ENCODE assay signal across 26 mouse cellular contexts in the genomic region with DNA sequence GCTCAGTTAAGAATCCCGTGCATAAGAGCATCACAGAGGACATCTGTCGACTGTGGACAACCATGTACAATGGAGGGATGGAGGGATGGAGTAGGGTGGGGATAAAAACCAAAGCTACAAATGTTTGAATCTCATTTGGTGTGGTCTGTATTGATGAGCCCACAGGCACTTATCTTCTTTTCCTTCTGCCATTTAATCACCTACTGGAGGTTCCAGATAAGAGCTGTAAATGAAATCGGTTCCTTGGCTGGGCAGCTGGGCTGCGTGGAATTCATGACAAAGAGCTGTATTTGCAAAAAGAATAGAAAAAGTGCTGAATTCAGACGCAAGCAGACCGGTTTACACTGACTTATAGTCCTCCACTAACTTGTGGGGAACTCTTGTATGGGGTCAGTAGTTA. TPM values are rescaled to one million over a fixed set of nuclear protein-coding genes. Genes with fewer than 3 reads are reported as not detected.
DNase-seq lines count a peak whose midpoint lies in the region; ATAC-seq and TF ChIP-seq lines count a peak whose summit lies in the region.
"Had no signal": no experiment of that assay in that cellular context is flagged by ENCODE, and none has a peak within 500 bp of the region (broad histone marks: within the 10 kb centered on the region; RNA-seq: fewer than 3 reads in every experiment).

No protein-coding gene starts in this region.

- H3K9ac ChIP-seq in liver, embryonic 14.5 days (replicated peaks): no peak overlapping the region
- no peak overlapping the region for H3K9ac ChIP-seq in liver, embryonic 11.5 days (ENCODE audit: low read depth, low read length)
- H3K9ac ChIP-seq in intestine, embryonic 15.5 days: no peak overlapping the region
- H3K9ac ChIP-seq: embryonic facial prominence, embryonic 12.5 days; forebrain, embryonic 12.5 days; heart, embryonic 15.5 days; hindbrain, embryonic 13.5 days; limb, embryonic 12.5 days; midbrain, embryonic 13.5 days; neural tube, embryonic 13.5 days had no signal

- DNase-seq in liver, embryonic 14.5 days (ENCODE audit: low read depth in 3 of 3, low spot score in 3 of 3): no peak
- no peak for DNase-seq in liver, embryonic 11.5 days (ENCODE audit: low spot score)
- peak; percentile 14 for DNase-seq in brain, embryonic 14.5 days (ENCODE audit: low read depth)
- DNase-seq in cerebellum, adult 11-12 months: no peak
- DNase-seq in left cerebral cortex, postnatal 25 days (ENCODE audit: low spot score in 2 of 2): no peak
- DNase-seq: adrenal gland, postnatal 14 days; cerebellum, adult 9-10 months; gastrocnemius, postnatal 36 days; heart, postnatal 36 days; layer of hippocampus, postnatal 36 days; lung, adult 2 months; lung, postnatal 14 days; retina, postnatal 1 day; right cerebral cortex, postnatal 25 days; thymus, adult 18-20 months; thymus, postnatal 36 days had no signal

- no peak overlapping the region for H3K4me3 ChIP-seq in liver, embryonic 14.5 days (ENCODE audit: insufficient read depth in 1 of 2, low read depth in 2 of 2, low read length in 2 of 2)
- H3K4me3 ChIP-seq in liver, embryonic 11.5 days (ENCODE audit: low read depth, low read length): no peak overlapping the region
- H3K4me3 ChIP-seq in intestine, embryonic 15.5 days (replicated peaks): peak overlapping the region; percentile 42
- H3K4me3 ChIP-seq: embryonic facial prominence, embryonic 12.5 days; forebrain, embryonic 12.5 days; heart, embryonic 15.5 days; hindbrain, embryonic 13.5 days; layer of hippocampus, adult 2 months; limb, embryonic 12.5 days; midbrain, embryonic 13.5 days; neural tube, embryonic 13.5 days had no signal

- intact Hi-C loops in left cerebral cortex, postnatal 25 days (cut with DNase I): loop anchor here (10.0 kb wide), 1 partner anchor 329 kb away; the partner anchor contains the start of gene Rcan2

- 0 out of 4 replicates have a peak, but pooled peaks cover 0 to 3% of the 10 kb centered on the region in 2 experiments for H3K4me1 ChIP-seq in liver, embryonic 14.5 days (replicated peaks; ENCODE audit: control insufficient read depth in 2 of 2, insufficient read depth in 2 of 2, low read length in 1 of 2)
- H3K4me1 ChIP-seq in liver, embryonic 11.5 days (replicated peaks; ENCODE audit: control insufficient read depth, insufficient read depth, low read length): no peaks in the 10 kb centered on the region; the same call in 1 of the 2 replicates
- no peaks in the 10 kb centered on the region for H3K4me1 ChIP-seq in intestine, embryonic 15.5 days (replicated peaks)
- H3K4me1 ChIP-seq: forebrain, embryonic 12.5 days; hindbrain, embryonic 13.5 days; limb, embryonic 12.5 days; midbrain, embryonic 13.5 days; neural tube, embryonic 13.5 days had no signal

- H3K27ac ChIP-seq in liver, embryonic 14.5 days: no peak overlapping the region
- no peak overlapping the region for H3K27ac ChIP-seq in liver, embryonic 11.5 days (ENCODE audit: low read depth, low read length)
- peak overlapping the region; percentile 15; the same call in 1 of the 2 replicates for H3K27ac ChIP-seq in intestine, embryonic 15.5 days
- H3K27ac ChIP-seq: embryonic facial prominence, embryonic 12.5 days; forebrain, embryonic 12.5 days; heart, embryonic 15.5 days; hindbrain, embryonic 13.5 days; layer of hippocampus, adult 2 months; limb, embryonic 12.5 days; neural tube, embryonic 13.5 days had no signal

- WGBS in liver, embryonic 14.5 days (ENCODE audit: insufficient replicate concordance): 8% methylated on average over 6 of the region's 6 CpGs
- WGBS in liver, embryonic 11.5 days: 26% methylated on average over 6 of the region's 6 CpGs
- 54% methylated on average over 6 of the region's 6 CpGs for WGBS in intestine, embryonic 15.5 days

- no peaks in the 10 kb centered on the region for H3K36me3 ChIP-seq in liver, embryonic 14.5 days (replicated peaks; ENCODE audit: control insufficient read depth, insufficient read depth, low read depth)
- no peaks in the 10 kb centered on the region for H3K36me3 ChIP-seq in liver, embryonic 11.5 days (ENCODE audit: control insufficient read depth, insufficient read depth, low read length)
- H3K36me3 ChIP-seq in intestine, embryonic 15.5 days: no peaks in the 10 kb centered on the region
- H3K36me3 ChIP-seq: embryonic facial prominence, embryonic 12.5 days; forebrain, embryonic 12.5 days; heart, embryonic 15.5 days; hindbrain, embryonic 13.5 days; limb, embryonic 12.5 days; midbrain, embryonic 13.5 days; neural tube, embryonic 13.5 days had no signal

- H3K27me3 ChIP-seq in liver, embryonic 14.5 days (ENCODE audit: control insufficient read depth, insufficient read depth, low read length): no peaks in the 10 kb centered on the region
- H3K27me3 ChIP-seq in liver, embryonic 11.5 days (replicated peaks; ENCODE audit: control insufficient read depth, insufficient read depth, low read length): 0 out of 2 replicates have a peak, but pooled peaks cover 2% of the 10 kb centered on the region
- no peaks in the 10 kb centered on the region for H3K27me3 ChIP-seq in intestine, embryonic 15.5 days (replicated peaks)
- H3K27me3 ChIP-seq: embryonic facial prominence, embryonic 12.5 days; forebrain, embryonic 12.5 days; midbrain, embryonic 13.5 days had no signal

- no peak for TF ChIP-seq POLR2A in brain, embryonic 14.5 days (IDR thresholded peaks at IDR 0.05; ENCODE audit: borderline replicate concordance, extremely low read depth, insufficient read depth, insufficient read length, poor library complexity, severe bottlenecking)

- ATAC-seq in liver, embryonic 14.5 days (ENCODE audit: insufficient read depth): no peak
- ATAC-seq in liver, embryonic 11.5 days (replicated peaks; ENCODE audit: low FRiP score): no peak
- ATAC-seq in intestine, embryonic 15.5 days: peak; percentile 26; the same call in 1 of the 2 replicates
- peak; percentile 54 for ATAC-seq in megakaryocyte-erythroid progenitor cell, adult 5-6 weeks (replicated peaks; ENCODE audit: low FRiP score, low TSS enrichment, poor library complexity, severe bottlenecking)
- ATAC-seq: midbrain, embryonic 13.5 days had no signal

- H3K4me2 ChIP-seq in liver, embryonic 14.5 days (ENCODE audit: low read depth): peak overlapping the region; percentile 45
- no peak overlapping the region for H3K4me2 ChIP-seq in liver, embryonic 11.5 days
- peak overlapping the region; percentile 37 for H3K4me2 ChIP-seq in intestine, embryonic 15.5 days (replicated peaks)
- H3K4me2 ChIP-seq: embryonic facial prominence, embryonic 12.5 days; forebrain, embryonic 12.5 days; heart, embryonic 15.5 days; hindbrain, embryonic 13.5 days; limb, embryonic 12.5 days; midbrain, embryonic 13.5 days; neural tube, embryonic 13.5 days had no signal

- no peak for TF ChIP-seq CTCF in liver, embryonic 14.5 days (IDR thresholded peaks at IDR 0.05; ENCODE audit: low read depth)
- no peak for TF ChIP-seq CTCF in brain, embryonic 14.5 days (IDR thresholded peaks at IDR 0.05; ENCODE audit: borderline replicate concordance, extremely low read depth, insufficient read depth, insufficient read length)

- TF ChIP-seq EP300 in liver, embryonic 14.5 days (IDR thresholded peaks at IDR 0.05; ENCODE audit: low read depth): 0 out of 2 replicates have a peak, but pooled peaks have one; percentile 14

- no peaks in the 10 kb centered on the region for H3K9me3 ChIP-seq in liver, embryonic 14.5 days (ENCODE audit: control insufficient read depth, low read length)
- H3K9me3 ChIP-seq in liver, embryonic 11.5 days (ENCODE audit: control insufficient read depth, low read length): no peaks in the 10 kb centered on the region
- H3K9me3 ChIP-seq in intestine, embryonic 15.5 days: no peaks in the 10 kb centered on the region
- H3K9me3 ChIP-seq: embryonic facial prominence, embryonic 12.5 days; forebrain, embryonic 12.5 days; heart, embryonic 15.5 days; hindbrain, embryonic 13.5 days; limb, embryonic 12.5 days; midbrain, embryonic 13.5 days; neural tube, embryonic 13.5 days had no signal

RNA-seq across cellular contexts. Expression of gene Enpp4, which starts 28.5 kb away (rescaled TPM):
- 2.0 and 2.7 TPM in 2 replicates for polyA plus RNA-seq in liver, embryonic 14.5 days (2012; rRNA removed)
- polyA plus RNA-seq in liver, embryonic 14.5 days (2014; fragmentation: Nextera tagmentation; extraction: Ambion mirVana): 3.5 and 3.8 TPM in 2 replicates
- polyA plus RNA-seq in liver, embryonic 11.5 days (2014; fragmentation: Nextera tagmentation; extraction: Ambion mirVana): 7.5 and 9.2 TPM in 2 replicates
- 3.3 and 3.7 TPM in 2 replicates for polyA plus RNA-seq in brain, embryonic 14.5 days (2012; rRNA removed)
- polyA plus RNA-seq in intestine, embryonic 15.5 days (2015; fragmentation: Nextera tagmentation; extraction: Ambion mirVana): 5.4 and 5.6 TPM in 2 replicates
- 14.9 and 15.3 TPM in 2 replicates for total RNA-seq in megakaryocyte-erythroid progenitor cell, adult 5-6 weeks (2014; fragmentation: Nextera tagmentation)
- total RNA-seq in megakaryocyte-erythroid progenitor cell, adult 5-6 weeks (2017): 23.2 and 24.9 TPM in 2 replicates
- total RNA-seq in left cerebral cortex, postnatal 25 days (2021): 10 to 100 TPM; 12.2 to 13.0 TPM

RNA-seq across cellular contexts. Expression of gene Clic5, which starts 54.3 kb away (rescaled TPM):
- 0.24 and 0.31 TPM in 2 replicates for polyA plus RNA-seq in liver, embryonic 14.5 days (2012; rRNA removed)
- polyA plus RNA-seq in liver, embryonic 14.5 days (2014; fragmentation: Nextera tagmentation; extraction: Ambion mirVana): 0.24 and 0.42 TPM in 2 replicates
- 0.64 and 0.75 TPM in 2 replicates for polyA plus RNA-seq in liver, embryonic 11.5 days (2014; fragmentation: Nextera tagmentation; extraction: Ambion mirVana)
- polyA plus RNA-seq in brain, embryonic 14.5 days (2012; rRNA removed): 0.13 and 0.27 TPM in 2 replicates
- polyA plus RNA-seq in intestine, embryonic 15.5 days (2015; fragmentation: Nextera tagmentation; extraction: Ambion mirVana): 20.0 and 20.6 TPM in 2 replicates
- total RNA-seq in megakaryocyte-erythroid progenitor cell, adult 5-6 weeks (2014; fragmentation: Nextera tagmentation): 0.72 TPM in 1 of 2 replicates, not detected in the other
- total RNA-seq in megakaryocyte-erythroid progenitor cell, adult 5-6 weeks (2017): 0.94 and 1.0 TPM in 2 replicates
- 1 to 10 TPM; 3.4 to 4.1 TPM for total RNA-seq in left cerebral cortex, postnatal 25 days (2021)

RNA-seq across cellular contexts. Expression of gene Enpp5, which starts 55.5 kb away (rescaled TPM):
- 3.5 and 4.1 TPM in 2 replicates for polyA plus RNA-seq in liver, embryonic 14.5 days (2012; rRNA removed)
- polyA plus RNA-seq in liver, embryonic 14.5 days (2014; fragmentation: Nextera tagmentation; extraction: Ambion mirVana): 3.3 and 3.8 TPM in 2 replicates
- polyA plus RNA-seq in liver, embryonic 11.5 days (2014; fragmentation: Nextera tagmentation; extraction: Ambion mirVana): 5.9 and 6.2 TPM in 2 replicates
- 61.1 and 76.1 TPM in 2 replicates for polyA plus RNA-seq in brain, embryonic 14.5 days (2012; rRNA removed)
- polyA plus RNA-seq in intestine, embryonic 15.5 days (2015; fragmentation: Nextera tagmentation; extraction: Ambion mirVana): 31.0 and 37.6 TPM in 2 replicates
- total RNA-seq in megakaryocyte-erythroid progenitor cell, adult 5-6 weeks (2014; fragmentation: Nextera tagmentation): 10.6 and 12.2 TPM in 2 replicates
- total RNA-seq in megakaryocyte-erythroid progenitor cell, adult 5-6 weeks (2017): 30.4 and 30.9 TPM in 2 replicates
- total RNA-seq in left cerebral cortex, postnatal 25 days (2021): 100 to 1,000 TPM; 178 to 182 TPM

Comparison
In these comparisons a context has a peak if more than half of its experiments do, and no peak if none do; other contexts are left out.
1. ATAC-seq: peak in intestine, embryonic 15.5 days (single experiment) and megakaryocyte-erythroid progenitor cell, adult 5-6 weeks (single experiment); none in liver, embryonic 14.5 days (single experiment) and liver, embryonic 11.5 days (single experiment).
2. RNA of gene Clic5, which starts 54.3 kb away (polyA plus RNA-seq): 20.0 to 20.6 TPM in intestine, embryonic 15.5 days; 0.64 to 0.75 TPM in liver, embryonic 11.5 days, 0.24 to 0.42 TPM in liver, embryonic 14.5 days and 0.13 to 0.27 TPM in brain, embryonic 14.5 days; every median in the first group is over 10 times any median in the second.